Mouse (Mus musculus) heart, embryonic 10.5 days (tissue): ENCODE measurements around the gene Pld2. TPM values are rescaled to one million over a fixed set of nuclear protein-coding genes. Genes with fewer than 3 reads are reported as not detected.
A peak's percentile ranks its signal among the peaks of the same experiment; 100 is the strongest.
"Not testable (repeated sequence)": the region's sequence is repeated elsewhere in the genome, so short reads cannot be mapped to it uniquely, and the experiment has no call there.

ENCODE experiments used
- DNase-seq: peaks from one replicate; pipeline ENCODE4 v3.0.0-alpha.2; 2017; ENCODE audit warnings: low spot score
- H3K27ac ChIP-seq: fragments of 300-500 bp; sonication (generic); 2 replicates; pipeline ENCODE4 v1.5.1; 2016; ENCODE audit warnings: mild to moderate bottlenecking
- H3K27me3 ChIP-seq: fragments of 300-500 bp; sonication (generic); 2 replicates; pipeline ENCODE4 v1.6.1; 2016; ENCODE audit warnings: mild to moderate bottlenecking; ENCODE audit not compliant: poor library complexity, insufficient read depth, severe bottlenecking
- H3K36me3 ChIP-seq: fragments of 300-500 bp; sonication (generic); 2 replicates; pipeline ENCODE4 v1.6.1; 2016; ENCODE audit warnings: mild to moderate bottlenecking, moderate library complexity
- H3K4me1 ChIP-seq: fragments of 300-500 bp; sonication (generic); 2 replicates; pipeline ENCODE4 v1.6.1; 2016; ENCODE audit warnings: mild to moderate bottlenecking
- H3K4me3 ChIP-seq: fragments of 300-500 bp; sonication (generic); 2 replicates; pipeline ENCODE4 v1.5.1; 2016; ENCODE audit warnings: mild to moderate bottlenecking, moderate library complexity
- H3K9me3 ChIP-seq: fragments of 300-500 bp; sonication (generic); 2 replicates; pipeline ENCODE4 v1.6.1; 2016; ENCODE audit warnings: mild to moderate bottlenecking, moderate library complexity
- WGBS: fragments of 180-500 bp; shearing (Covaris S2); methylation state at CpG from one replicate; pipeline ENCODE4 v1.1.7; 2016; 5-methylcytosine and 5-hydroxymethylcytosine counted together
- polyA plus RNA-seq: library from polyadenylated mRNA; unstranded; fragments of >200 nt; fragmentation: Nextera tagmentation; extraction: Ambion mirVana; gene quantifications from 2 replicates; pipeline ENCODE4 v1.2.1, GENCODE M21; 2016

Pld2 gene
- polyA plus RNA-seq, 1 experiment from 2014 or later, result 9.4 TPM

DNA sequence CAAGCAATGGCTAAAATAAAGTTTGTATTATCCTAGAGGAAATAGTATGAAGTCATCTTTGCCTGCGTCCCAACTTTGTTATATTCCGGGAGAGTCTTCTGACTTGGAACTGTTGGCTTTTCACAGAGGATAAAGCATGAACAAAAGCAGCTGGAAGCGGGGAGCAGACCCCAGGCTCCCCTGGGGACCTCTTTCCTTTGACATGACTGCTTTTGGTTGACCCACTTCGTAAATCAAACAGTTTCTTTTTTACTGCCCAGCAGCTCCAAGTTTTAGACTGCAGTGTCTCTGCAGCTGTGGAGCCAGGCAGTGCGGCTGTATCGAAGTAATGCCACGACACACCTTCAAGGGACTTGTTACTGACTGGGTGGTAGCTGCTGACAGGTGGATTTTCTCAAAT, 26.7 kb downstream of the Pld2 start:
- Histone ChIP-seq H3K9me3 (no peaks in the 10 kb centered on the region), H3K4me3 (no peak overlapping the region), H3K27ac (no peak overlapping the region), H3K27me3 (no peaks in the 10 kb centered on the region), H3K36me3 (0 out of 2 replicates have a peak, but pooled peaks cover 9% of the 10 kb centered on the region), H3K4me1 (peaks cover 38% of the 10 kb centered on the region)
- WGBS, result 87% methylated on average over 7 of the region's 7 CpGs
- DNase-seq, result no peak

DNA sequence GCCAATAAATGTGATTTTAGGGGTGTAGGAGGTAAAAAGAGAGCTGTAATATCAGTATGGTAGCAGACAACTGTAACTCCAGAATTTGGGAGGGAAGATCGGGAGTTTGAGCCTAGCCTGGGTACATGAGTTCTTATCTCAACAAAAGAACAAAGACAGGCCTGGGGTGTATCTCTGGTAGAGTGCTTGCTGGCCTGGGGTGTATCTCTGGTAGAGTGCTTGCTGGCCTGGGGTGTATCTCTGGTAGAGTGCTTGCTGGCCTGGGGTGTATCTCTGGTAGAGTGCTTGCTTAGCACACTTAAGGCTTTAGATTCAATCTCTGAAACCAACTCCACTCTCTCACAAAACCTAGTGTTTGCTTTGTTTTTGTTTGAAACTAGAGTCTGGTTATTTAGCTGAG, 30.8 kb downstream of the Pld2 start:
- peaks cover 25% of the 10 kb centered on the region for H3K4me1 ChIP-seq
- not testable (repeated sequence) for DNase-seq, H3K4me3 ChIP-seq, H3K27ac ChIP-seq, H3K27me3 ChIP-seq, H3K9me3 ChIP-seq, H3K36me3 ChIP-seq
- WGBS, result 45% methylated on average over 1 of the region's 1 CpGs

DNA sequence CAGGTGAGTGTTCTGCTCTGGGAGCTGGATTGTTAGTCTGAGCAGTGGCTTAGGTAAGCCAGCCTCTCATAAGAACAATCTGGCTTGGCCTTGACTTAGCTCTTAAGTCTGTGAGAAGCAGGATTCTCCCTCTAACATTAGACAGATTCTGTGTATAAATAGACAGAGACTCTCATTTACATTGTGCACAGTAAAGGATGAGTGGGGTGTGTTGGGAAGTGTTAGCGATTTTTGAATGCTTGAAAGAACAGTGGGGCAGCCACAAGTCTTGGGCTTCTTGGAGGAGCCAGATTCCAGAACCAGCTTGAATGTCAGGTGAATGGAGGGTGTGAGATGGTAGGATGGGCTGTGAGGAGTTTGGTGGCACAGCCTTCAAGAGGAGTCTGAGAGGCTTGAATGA, 31.8 kb downstream of the Pld2 start:
- Histone ChIP-seq H3K4me1 (peaks cover 29% of the 10 kb centered on the region), H3K27ac (no peak overlapping the region), H3K4me3 (no peak overlapping the region), H3K36me3 (0 out of 2 replicates have a peak, but pooled peaks cover 7% of the 10 kb centered on the region), H3K27me3 (no peaks in the 10 kb centered on the region), H3K9me3 (no peaks in the 10 kb centered on the region)
- no peak for DNase-seq
- 89% methylated on average over 1 of the region's 1 CpGs for WGBS

DNA sequence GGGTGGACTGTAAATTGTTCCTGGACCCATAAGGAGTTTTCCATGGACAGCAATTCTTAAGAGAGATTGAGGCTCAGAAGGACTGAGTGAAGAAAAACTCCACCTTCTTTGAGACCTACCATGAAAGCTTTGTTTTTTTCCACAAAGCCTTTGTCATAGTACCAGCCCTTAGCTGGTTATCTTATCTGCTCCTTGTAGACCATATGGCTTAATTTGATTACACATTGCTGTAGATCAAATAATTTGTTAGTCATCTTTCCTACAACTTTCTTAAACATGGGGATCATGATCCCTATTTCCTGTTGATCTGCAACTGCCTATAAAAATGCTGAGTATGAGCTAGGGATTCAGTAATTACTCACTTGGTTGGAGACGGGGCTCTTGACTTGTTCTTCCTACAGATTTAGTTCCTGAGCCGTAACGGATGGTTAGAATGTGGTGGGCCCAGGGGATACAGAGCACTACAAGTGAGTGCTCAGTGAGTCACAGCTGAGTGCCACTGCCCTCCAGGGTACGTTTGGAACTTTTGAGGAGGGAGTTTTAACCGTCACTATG, 32.6 kb downstream of the Pld2 start:
- WGBS, result 37% methylated on average over 5 of the region's 5 CpGs
- no peak overlapping the region for H3K4me3 ChIP-seq

DNA sequence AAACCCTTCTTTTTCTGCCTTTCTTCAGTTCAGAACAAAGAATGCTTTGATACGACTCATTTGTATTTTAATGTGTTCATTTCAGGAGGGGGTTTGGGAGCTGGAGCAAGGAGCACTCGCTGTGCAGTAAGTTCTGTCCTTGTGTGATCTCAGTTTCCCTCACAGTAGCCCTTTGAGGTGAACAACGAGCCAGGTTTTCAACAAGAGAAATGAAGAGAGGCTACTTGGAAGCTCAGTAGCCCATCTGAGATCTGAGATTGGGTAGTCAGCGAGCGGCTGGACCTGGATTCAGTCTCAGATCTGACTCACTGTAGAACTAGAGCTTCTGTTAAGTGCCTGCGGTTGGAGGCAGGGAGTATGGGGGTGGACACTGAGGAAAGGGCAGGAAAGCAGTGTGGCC, 34.0 kb downstream of the Pld2 start:
- peaks cover 33% of the 10 kb centered on the region for H3K4me1 ChIP-seq
- DNase-seq, result no peak
- no peak overlapping the region for H3K27ac ChIP-seq
- whole genome bisulfite sequencing, result 76% methylated on average over 6 of the region's 6 CpGs
- no peaks in the 10 kb centered on the region for H3K36me3 ChIP-seq
- H3K4me3 ChIP-seq, result no peak overlapping the region
- H3K27me3 ChIP-seq, result no peaks in the 10 kb centered on the region
- no peaks in the 10 kb centered on the region for H3K9me3 ChIP-seq

More for the DNA sequence above, 32.6 kb downstream of the Pld2 start:
- Histone ChIP-seq H3K4me1 (peaks cover 23% of the 10 kb centered on the region), H3K36me3 (0 out of 2 replicates have a peak, but pooled peaks cover 7% of the 10 kb centered on the region), H3K27me3 (no peaks in the 10 kb centered on the region), H3K9me3 (no peaks in the 10 kb centered on the region), H3K27ac (no peak overlapping the region)
- DNase-seq, result no peak

DNA sequence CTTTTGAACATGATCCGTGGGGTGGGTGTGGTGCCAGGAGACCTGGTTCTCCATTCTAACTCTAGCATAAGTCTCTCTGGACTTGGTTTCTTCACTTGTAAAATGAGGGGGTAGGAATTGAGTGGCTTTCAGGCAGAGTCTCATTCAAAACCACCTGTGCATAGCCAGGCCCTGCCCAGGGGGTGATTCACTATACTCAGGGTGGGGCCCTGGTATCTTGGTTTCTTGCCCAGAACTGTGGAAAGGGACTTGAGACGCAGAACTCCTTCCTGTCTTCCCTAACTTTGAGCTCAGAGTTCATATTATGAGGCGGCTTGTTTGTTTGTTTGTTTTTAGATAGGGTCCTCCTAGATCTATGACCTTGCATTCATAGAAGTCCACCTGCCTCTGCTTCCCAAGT, 37.3 kb downstream of the Pld2 start:
- peaks cover 4% of the 10 kb centered on the region; the same call in 1 of the 2 replicates for H3K36me3 ChIP-seq
- H3K27me3 ChIP-seq, result no peaks in the 10 kb centered on the region
- DNase-seq, result no peak
- peaks cover 42% of the 10 kb centered on the region for H3K4me1 ChIP-seq
- no peak overlapping the region for H3K27ac ChIP-seq
- H3K4me3 ChIP-seq, result no peak overlapping the region
- no peaks in the 10 kb centered on the region for H3K9me3 ChIP-seq
- 75% methylated on average over 3 of the region's 3 CpGs for WGBS

DNA sequence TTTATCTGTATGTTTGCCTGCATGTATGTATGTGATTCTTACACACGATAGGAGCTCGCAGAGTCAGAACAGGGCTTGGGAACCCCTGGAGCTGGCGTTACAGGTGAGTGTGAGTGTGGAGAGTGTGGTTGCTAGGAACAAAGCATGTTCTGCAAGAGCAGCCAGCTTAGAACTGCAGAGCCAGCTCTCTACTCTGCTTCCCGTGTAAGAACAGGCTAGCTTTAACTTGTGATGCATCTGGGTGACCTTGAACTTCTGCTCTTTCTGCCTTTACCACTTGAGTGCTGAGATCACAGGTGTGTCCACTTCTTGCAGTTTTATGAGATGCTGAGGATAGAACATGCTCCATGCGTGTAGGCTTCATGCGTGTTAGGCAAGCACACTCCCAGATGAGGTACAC, 39.1 kb downstream of the Pld2 start:
- Histone ChIP-seq H3K9me3 (no peaks in the 10 kb centered on the region), H3K27me3 (no peaks in the 10 kb centered on the region), H3K4me3 (no peak overlapping the region), H3K4me1 (peaks cover 46% of the 10 kb centered on the region), H3K36me3 (peaks cover 4% of the 10 kb centered on the region; the same call in 1 of the 2 replicates), H3K27ac (no peak overlapping the region)
- WGBS, result 88% methylated on average over 6 of the region's 6 CpGs
- DNase-seq, result no peak

DNA sequence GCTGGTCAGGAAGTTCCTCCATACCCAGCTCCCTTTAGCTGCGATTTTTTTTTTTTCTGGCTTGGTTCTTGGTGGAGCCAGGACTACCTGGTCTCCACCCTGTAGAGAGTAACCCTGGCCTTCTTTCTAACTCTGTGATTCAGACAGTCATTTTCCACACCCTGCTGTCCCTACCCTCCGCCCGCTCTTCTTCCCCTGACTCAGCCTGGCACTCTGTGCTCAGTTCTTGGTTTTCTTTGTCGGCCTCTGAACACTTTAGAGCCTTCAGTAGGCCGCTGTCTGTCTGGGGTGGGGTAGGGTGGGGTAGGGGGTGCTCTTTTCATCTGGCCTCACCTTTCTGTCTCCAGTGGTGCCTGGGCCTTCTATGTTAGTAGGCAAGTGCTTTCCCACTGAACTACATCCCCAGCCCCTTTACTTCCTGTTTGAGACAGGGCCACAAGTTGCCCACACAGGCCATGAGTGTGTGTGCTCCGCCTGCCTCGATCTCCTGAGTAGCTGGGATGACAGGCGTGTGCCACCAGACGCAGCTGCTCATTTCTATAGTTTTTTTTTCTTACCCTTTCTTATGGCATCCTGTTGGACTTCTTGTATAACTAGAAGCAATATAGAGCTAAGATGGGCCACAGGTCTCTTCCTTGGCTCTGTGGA, 40.0 kb downstream of the Pld2 start:
- no peaks in the 10 kb centered on the region for H3K9me3 ChIP-seq
- peaks cover 4% of the 10 kb centered on the region; the same call in 1 of the 2 replicates for H3K36me3 ChIP-seq
- 85% methylated on average over 9 of the region's 9 CpGs for WGBS
- H3K27ac ChIP-seq, result 0 out of 2 replicates have a peak overlapping the region, but pooled peaks have one; percentile 52
- no peak overlapping the region for H3K4me3 ChIP-seq
- H3K4me1 ChIP-seq, result peaks cover 53% of the 10 kb centered on the region
- no peak for DNase-seq
- no peaks in the 10 kb centered on the region for H3K27me3 ChIP-seq

DNA sequence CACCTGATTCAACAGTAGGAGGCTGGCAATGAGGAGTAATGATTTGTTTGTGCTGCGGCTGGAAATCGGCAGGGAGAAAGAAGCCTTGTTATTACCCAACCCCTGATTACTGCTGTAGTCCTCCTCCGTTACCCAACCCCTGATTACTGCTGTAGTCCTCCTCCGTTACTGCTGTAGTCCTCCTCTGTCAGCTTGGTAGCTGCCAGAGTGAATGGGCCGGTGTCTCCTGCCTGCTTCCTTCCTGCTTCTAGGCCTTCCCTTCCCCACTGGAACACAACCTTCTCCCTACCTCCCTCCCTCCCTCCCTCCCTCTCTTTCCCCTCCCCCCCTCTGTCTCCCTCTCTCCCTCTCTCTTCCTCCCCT, 40.5 kb downstream of the Pld2 start:
- Histone ChIP-seq H3K9me3 (no peaks in the 10 kb centered on the region), H3K4me3 (no peak overlapping the region), H3K36me3 (peaks cover 4% of the 10 kb centered on the region; the same call in 1 of the 2 replicates), H3K27me3 (no peaks in the 10 kb centered on the region), H3K27ac (peak overlapping the region; percentile 52; the same call in 1 of the 2 replicates), H3K4me1 (peaks cover 58% of the 10 kb centered on the region)
- WGBS, result 63% methylated on average over 5 of the region's 5 CpGs
- no peak for DNase-seq

DNA sequence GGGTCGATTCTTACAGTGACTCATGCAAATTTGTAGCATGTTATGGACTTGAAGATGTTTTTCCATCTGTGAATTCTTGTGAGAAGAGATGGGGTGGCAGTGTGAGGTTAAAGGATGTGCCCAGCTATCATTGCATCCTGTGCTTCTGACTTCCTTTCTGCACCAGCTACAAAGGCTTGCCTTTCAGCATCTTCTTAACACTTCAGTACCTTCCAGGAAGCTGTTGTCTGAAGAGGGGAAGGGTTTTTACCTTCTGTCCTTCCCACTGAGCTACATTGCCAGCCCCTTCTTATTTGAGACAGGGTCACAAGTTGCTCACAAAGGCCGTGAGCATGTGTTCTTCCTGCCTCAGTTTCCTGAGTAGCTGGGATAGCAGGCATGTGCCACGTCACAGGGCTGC, 41.1 kb downstream of the Pld2 start:
- no peak overlapping the region for H3K27ac ChIP-seq
- H3K4me1 ChIP-seq, result peaks cover 60% of the 10 kb centered on the region
- H3K4me3 ChIP-seq, result no peak overlapping the region
- DNase-seq, result no peak
- no peaks in the 10 kb centered on the region for H3K27me3 ChIP-seq
- H3K36me3 ChIP-seq, result peaks cover 4% of the 10 kb centered on the region; the same call in 1 of the 2 replicates
- WGBS, result 76% methylated on average over 3 of the region's 3 CpGs
- H3K9me3 ChIP-seq, result no peaks in the 10 kb centered on the region

DNA sequence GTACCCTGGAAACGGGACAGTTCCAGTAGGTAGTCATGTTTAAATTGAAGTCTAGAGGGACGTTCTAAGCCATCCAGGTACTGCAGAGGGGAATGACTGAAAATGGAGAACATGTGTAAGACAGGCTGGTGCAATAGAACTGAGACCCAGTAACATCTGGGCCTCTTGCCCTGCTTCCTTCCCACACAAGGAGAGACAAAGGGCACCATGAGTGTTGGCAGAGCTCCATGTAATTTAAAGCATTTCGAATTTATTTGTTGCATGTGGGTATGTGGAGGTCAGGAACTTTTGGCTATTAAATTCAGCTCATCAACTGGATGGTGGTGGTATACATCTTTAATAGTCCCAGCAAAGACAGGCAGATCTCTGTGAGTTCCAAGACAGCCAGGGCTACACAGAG, 42.3 kb downstream of the Pld2 start:
- 78% methylated on average over 3 of the region's 3 CpGs for WGBS
- DNase-seq, result no peak
- no peak overlapping the region for H3K27ac ChIP-seq
- H3K9me3 ChIP-seq, result no peaks in the 10 kb centered on the region
- H3K36me3 ChIP-seq, result peaks cover 4% of the 10 kb centered on the region; the same call in 1 of the 2 replicates
- no peaks in the 10 kb centered on the region for H3K27me3 ChIP-seq
- no peak overlapping the region for H3K4me3 ChIP-seq
- peaks cover 55% of the 10 kb centered on the region for H3K4me1 ChIP-seq

DNA sequence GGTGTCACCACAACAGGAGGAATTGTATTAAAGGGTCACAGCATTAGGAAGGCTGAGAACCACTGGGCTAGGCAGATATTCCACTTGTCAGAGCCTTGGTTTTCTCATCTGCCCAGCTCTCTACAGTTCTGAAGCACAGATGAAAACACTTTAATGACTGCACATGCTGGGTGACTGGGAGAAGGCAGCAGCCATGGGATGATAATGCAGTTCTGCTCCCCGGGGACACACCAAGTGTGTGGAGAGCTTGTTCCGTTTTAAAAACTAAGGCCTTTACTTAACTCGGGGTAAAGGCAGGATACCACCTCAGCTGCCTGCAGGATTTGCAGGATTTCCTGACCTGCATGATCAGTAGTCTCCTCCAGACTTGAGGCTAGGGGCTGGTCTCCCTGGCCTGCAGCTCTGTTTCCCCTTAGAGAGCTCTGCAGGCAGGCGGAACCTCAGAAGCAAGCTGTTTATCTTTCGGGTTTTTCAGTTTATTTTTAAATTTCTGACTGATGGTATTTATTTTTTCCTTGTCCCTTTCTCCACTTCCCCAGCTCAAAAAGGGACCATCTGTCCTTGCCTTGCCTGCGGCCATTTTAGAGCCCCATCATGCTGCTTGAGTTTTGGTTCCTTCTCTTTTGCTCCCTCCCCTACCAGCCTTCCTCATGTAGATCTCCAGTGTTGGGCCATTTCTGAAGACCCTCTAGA, 43.3 kb downstream of the Pld2 start:
- no peaks in the 10 kb centered on the region for H3K27me3 ChIP-seq
- H3K4me1 ChIP-seq, result peaks cover 49% of the 10 kb centered on the region
- H3K4me3 ChIP-seq, result no peak overlapping the region
- 0 out of 2 replicates have a peak overlapping the region, but pooled peaks have one; percentile 22 for H3K27ac ChIP-seq
- H3K36me3 ChIP-seq, result peaks cover 4% of the 10 kb centered on the region; the same call in 1 of the 2 replicates
- no peak for DNase-seq
- WGBS, result 63% methylated on average over 6 of the region's 6 CpGs
- H3K9me3 ChIP-seq, result no peaks in the 10 kb centered on the region

DNA sequence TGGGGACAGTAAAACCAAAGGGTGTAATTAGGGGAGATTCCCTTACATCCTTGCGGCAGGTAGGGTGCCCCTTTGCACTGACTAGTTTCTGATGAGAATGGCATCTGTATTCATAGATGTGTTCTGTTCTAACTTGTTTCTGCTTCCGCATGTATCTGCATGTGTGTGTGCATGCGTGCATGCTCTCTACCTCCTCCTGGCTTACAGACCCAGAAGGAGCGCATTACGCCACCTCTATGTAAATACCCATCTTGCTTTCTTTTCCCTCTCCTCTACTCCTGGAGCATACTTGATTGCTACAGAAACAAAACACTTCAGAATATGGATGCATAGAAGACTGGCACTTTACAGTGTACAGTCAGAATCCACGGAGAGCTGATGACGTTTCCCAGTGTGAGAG, 43.9 kb downstream of the Pld2 start:
- no peak overlapping the region for H3K4me3 ChIP-seq
- H3K27me3 ChIP-seq, result no peaks in the 10 kb centered on the region
- DNase-seq, result no peak
- H3K27ac ChIP-seq, result 0 out of 2 replicates have a peak overlapping the region, but pooled peaks have one; percentile 22
- H3K36me3 ChIP-seq, result peaks cover 4% of the 10 kb centered on the region; the same call in 1 of the 2 replicates
- 92% methylated on average over 7 of the region's 7 CpGs for WGBS
- H3K9me3 ChIP-seq, result no peaks in the 10 kb centered on the region
- H3K4me1 ChIP-seq, result peaks cover 46% of the 10 kb centered on the region
